Mouse (Mus musculus): ENCODE data around the gene Pfas.
"Not testable (repeated sequence)": the region's sequence is repeated elsewhere in the genome, so short reads cannot be mapped to it uniquely, and the experiment has no call there.

Gene Pfas

GRCm38 (mm10) chr11:68973250-68974058 lies 34.8 kb downstream of the Pfas start:
- DNase-seq (ENCODE audit: low read depth, low spot score), result peak; percentile 32

- DNase-seq (ENCODE audit: low read depth, low spot score), result no peak
Measured at GRCm38 (mm10) chr11:68970232-68970631, 38.0 kb downstream of the Pfas start.

- no peak for DNase-seq (ENCODE audit: low read depth, low spot score)
Measured at GRCm38 (mm10) chr11:68968752-68969151, 39.5 kb downstream of the Pfas start.

- peak; percentile 67 for DNase-seq (ENCODE audit: low read depth, low spot score)
Measured at GRCm38 (mm10) chr11:68967337-68968282, 40.6 kb downstream of the Pfas start, which contains the start of gene Slc25a35. Gene Slc25a35, plus strand, starts transcription at chr11:68968131.

- no peak for DNase-seq (ENCODE audit: low read depth, low spot score)
Measured at GRCm38 (mm10) chr11:68966554-68966953, 41.7 kb downstream of the Pfas start.

GRCm38 (mm10) chr11:68965845-68966244 lies 42.4 kb downstream of the Pfas start:
- no peak for DNase-seq (ENCODE audit: low read depth, low spot score)

- no peak for DNase-seq (ENCODE audit: low read depth, low spot score)
Measured at GRCm38 (mm10) chr11:68965050-68965449, 43.2 kb downstream of the Pfas start.

- DNase-seq (ENCODE audit: low read depth, low spot score), result no peak
Measured at GRCm38 (mm10) chr11:68963405-68963804, 44.9 kb downstream of the Pfas start.

- DNase-seq (ENCODE audit: low read depth, low spot score), result not testable (repeated sequence)
Measured at GRCm38 (mm10) chr11:68962159-68962558, 46.1 kb downstream of the Pfas start.

- DNase-seq (ENCODE audit: low read depth, low spot score), result no peak
Measured at GRCm38 (mm10) chr11:68961596-68961995, 46.7 kb downstream of the Pfas start.

GRCm38 (mm10) chr11:68957971-68958370 lies 50.3 kb downstream of the Pfas start:
- DNase-seq (ENCODE audit: low read depth, low spot score), result no peak

- no peak for DNase-seq (ENCODE audit: low read depth, low spot score)
Measured at GRCm38 (mm10) chr11:68957308-68957707, 51.0 kb downstream of the Pfas start, which contains the start of gene Arhgef15. Gene Arhgef15, minus strand, starts transcription at chr11:68957480.

GRCm38 (mm10) chr11:68956697-68957096 lies 51.6 kb downstream of the Pfas start:
- no peak for DNase-seq (ENCODE audit: low read depth, low spot score)

- DNase-seq (ENCODE audit: low read depth, low spot score), result no peak
Measured at GRCm38 (mm10) chr11:68956107-68956506, 52.2 kb downstream of the Pfas start.

GRCm38 (mm10) chr11:68955473-68955872 lies 52.8 kb downstream of the Pfas start:
- DNase-seq (ENCODE audit: low read depth, low spot score), result no peak

GRCm38 (mm10) chr11:68954408-68954807 lies 53.9 kb downstream of the Pfas start:
- DNase-seq (ENCODE audit: low read depth, low spot score), result no peak

GRCm38 (mm10) chr11:68953903-68954302 lies 54.4 kb downstream of the Pfas start:
- no peak for DNase-seq (ENCODE audit: low read depth, low spot score)

GRCm38 (mm10) chr11:68947542-68947993 lies 60.7 kb downstream of the Pfas start:
- DNase-seq (ENCODE audit: low read depth, low spot score), result peak; percentile 42

- DNase-seq (ENCODE audit: low read depth, low spot score), result no peak
Measured at GRCm38 (mm10) chr11:68946806-68947440, 61.3 kb downstream of the Pfas start.

GRCm38 (mm10) chr11:68946001-68946400 lies 62.3 kb downstream of the Pfas start:
- DNase-seq (ENCODE audit: low read depth, low spot score), result no peak

GRCm38 (mm10) chr11:68945245-68945644 lies 63.0 kb downstream of the Pfas start:
- DNase-seq (ENCODE audit: low read depth, low spot score), result no peak

GRCm38 (mm10) chr11:68942731-68943130 lies 65.5 kb downstream of the Pfas start:
- DNase-seq (ENCODE audit: low read depth, low spot score), result no peak
